Mouse (Mus musculus) liver, embryonic 11.5 days (tissue): Measurements from ENCODE around the gene Tmem200b. TPM values are rescaled to one million over a fixed set of nuclear protein-coding genes. Genes with fewer than 3 reads are reported as not detected.

Experiments
- ATAC-seq: fragments of 200-750 bp; cut with Nextera tagmentation; replicated peaks from 2 replicates; pipeline ENCODE4 v1.8.0; 2017; ENCODE audit warnings: moderate number of reproducible peaks, mild to moderate bottlenecking, moderate TSS enrichment, moderate library complexity; ENCODE audit not compliant: low FRiP score
- DNase-seq: peaks from one replicate; pipeline ENCODE4 v3.0.0-alpha.2; 2017; ENCODE audit warnings: low spot score
- H3K27ac ChIP-seq: fragments of 300-500 bp; sonication (generic); 2 replicates; pipeline ENCODE4 v1.5.1; 2014; ENCODE audit warnings: mild to moderate bottlenecking, low read depth, low read length, control low read depth
- H3K27me3 ChIP-seq: fragments of 300-500 bp; sonication (generic); replicated peaks from 2 replicates; pipeline ENCODE4 v1.6.1; 2014; ENCODE audit warnings: low read length, mixed read lengths; ENCODE audit not compliant: control insufficient read depth, insufficient read depth
- H3K36me3 ChIP-seq: fragments of 300-500 bp; sonication (generic); 2 replicates; pipeline ENCODE4 v1.6.1; 2014; ENCODE audit warnings: mild to moderate bottlenecking, low read length, moderate library complexity, mixed read lengths; ENCODE audit not compliant: control insufficient read depth, insufficient read depth
- H3K4me1 ChIP-seq: fragments of 300-500 bp; sonication (generic); replicated peaks from 2 replicates; pipeline ENCODE4 v1.6.1; 2014; ENCODE audit warnings: low read length, mixed read lengths; ENCODE audit not compliant: control insufficient read depth, insufficient read depth
- H3K4me2 ChIP-seq: fragments of 300-500 bp; sonication (generic); 2 replicates; pipeline ENCODE4 v1.6.1; 2014; ENCODE audit warnings: mild to moderate bottlenecking, control low read depth, moderate library complexity
- H3K4me3 ChIP-seq: fragments of 300-500 bp; sonication (generic); 2 replicates; pipeline ENCODE4 v1.5.1; 2014; ENCODE audit warnings: low read depth, low read length, control low read depth
- H3K9ac ChIP-seq: fragments of 300-500 bp; sonication (generic); 2 replicates; pipeline ENCODE4 v1.6.1; 2014; ENCODE audit warnings: low read depth, low read length, control low read depth
- H3K9me3 ChIP-seq: fragments of 300-500 bp; sonication (generic); 2 replicates; pipeline ENCODE4 v1.6.1; 2016; ENCODE audit warnings: low read length, inconsistent platforms, mixed read lengths; ENCODE audit not compliant: control insufficient read depth
- WGBS: fragments of 180-500 bp; shearing (Covaris S2); extraction: QIAGEN DNeasy Blood & Tissue Kit; methylation state at CpG from one replicate; pipeline ENCODE4 v1.1.7; 2014; 5-methylcytosine and 5-hydroxymethylcytosine counted together
- polyA plus RNA-seq: library from polyadenylated mRNA; unstranded; fragments of >200 nt; fragmentation: Nextera tagmentation; extraction: Ambion mirVana; gene quantifications from 2 replicates; pipeline ENCODE4 v1.2.1, GENCODE M21; 2014

Tmem200b gene
- polyA plus RNA-seq, 1 experiment from 2014 or later = 1.2 TPM

- Histone ChIP-seq H3K4me1 (no peaks in the 10 kb centered on the region), H3K27me3 (no peaks in the 10 kb centered on the region), H3K27ac (no peak overlapping the region), H3K9ac (no peak overlapping the region), H3K4me2 (no peak overlapping the region), H3K9me3 (no peaks in the 10 kb centered on the region), H3K36me3 (peaks cover 13% of the 10 kb centered on the region; the same call in 1 of the 2 replicates), H3K4me3 (no peak overlapping the region)
- WGBS = 75% methylated on average over 8 of the region's 8 CpGs
- ATAC-seq (no peak), DNase-seq (no peak)
These were observed 29.1 kb downstream of the Tmem200b start for GRCm38 (mm10) chr4:131950657-131951056.

DNA sequence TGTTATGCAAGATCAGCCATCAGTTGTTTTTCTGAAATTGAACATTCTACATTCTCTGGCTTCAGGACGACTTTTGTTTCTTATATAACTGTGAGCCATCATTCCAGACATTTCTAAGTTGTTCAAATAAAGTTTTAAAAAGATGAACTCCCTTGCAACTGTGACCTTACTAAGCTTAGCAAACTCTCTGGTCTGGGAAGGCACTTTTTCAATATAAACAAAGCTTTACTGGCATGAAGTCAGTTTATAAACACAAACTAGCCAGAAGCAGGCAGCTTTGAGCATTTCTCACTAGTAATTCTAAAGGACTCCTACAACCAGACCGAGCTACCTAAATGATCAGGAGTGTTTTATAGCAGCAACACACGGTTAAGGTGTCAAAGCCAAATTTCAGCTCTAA lies 35.6 kb downstream of the Tmem200b start:
- Histone ChIP-seq H3K4me2 (no peak overlapping the region), H3K4me1 (no peaks in the 10 kb centered on the region), H3K36me3 (peaks cover 14% of the 10 kb centered on the region; the same call in 1 of the 2 replicates), H3K9ac (no peak overlapping the region), H3K9me3 (no peaks in the 10 kb centered on the region), H3K4me3 (no peak overlapping the region), H3K27me3 (no peaks in the 10 kb centered on the region), H3K27ac (no peak overlapping the region)
- ATAC-seq (no peak), DNase-seq (no peak)
- WGBS = 91% methylated on average over 3 of the region's 3 CpGs

GRCm38 (mm10) chr4:131968873-131969272 lies 47.3 kb downstream of the Tmem200b start:
- WGBS = 95% methylated on average over 2 of the region's 2 CpGs
- Histone ChIP-seq H3K27ac (no peak overlapping the region), H3K9ac (no peak overlapping the region), H3K36me3 (peaks cover 42% of the 10 kb centered on the region), H3K4me1 (no peaks in the 10 kb centered on the region), H3K9me3 (no peaks in the 10 kb centered on the region), H3K27me3 (no peaks in the 10 kb centered on the region), H3K4me2 (no peak overlapping the region), H3K4me3 (no peak overlapping the region)
- ATAC-seq (no peak), DNase-seq (no peak)

DNA sequence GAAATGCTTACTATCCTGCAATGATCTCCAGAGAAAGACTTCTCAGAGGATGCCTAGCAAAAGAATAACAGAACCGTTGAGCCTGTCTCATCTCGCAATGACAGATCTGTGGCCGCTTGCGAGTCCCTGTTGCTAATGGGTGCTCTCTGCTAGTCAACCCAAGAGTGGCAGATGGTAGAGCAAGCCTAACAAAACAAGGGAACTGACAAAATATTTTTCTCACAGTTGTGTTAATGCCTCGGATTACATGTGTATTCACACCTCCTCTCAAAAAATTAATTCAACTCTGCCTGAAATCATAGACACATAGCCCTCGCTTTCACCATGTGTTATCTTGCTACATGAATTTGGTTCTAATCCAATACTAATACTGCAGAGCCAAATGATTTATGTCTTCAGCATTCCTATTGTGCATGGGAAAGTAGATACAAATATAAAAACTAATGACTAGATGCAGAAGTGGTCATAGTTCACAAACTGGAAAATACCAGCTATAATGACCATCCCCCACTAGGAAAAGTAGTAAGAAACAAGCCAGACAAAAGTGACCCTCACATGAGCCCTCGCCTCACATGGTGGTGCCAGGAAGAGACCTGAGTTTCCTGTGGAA lies 48.8 kb downstream of the Tmem200b start:
- H3K9me3 ChIP-seq = no peaks in the 10 kb centered on the region
- H3K27ac ChIP-seq = no peak overlapping the region
- no peak for ATAC-seq
- no peak overlapping the region for H3K4me3 ChIP-seq
- H3K36me3 ChIP-seq = peaks cover 51% of the 10 kb centered on the region
- no peak overlapping the region for H3K9ac ChIP-seq
- no peak for DNase-seq
- no peaks in the 10 kb centered on the region for H3K27me3 ChIP-seq
- H3K4me2 ChIP-seq = no peak overlapping the region
- H3K4me1 ChIP-seq = no peaks in the 10 kb centered on the region
- WGBS = 90% methylated on average over 7 of the region's 7 CpGs

Other genes starting within 250 kb of the Tmem200b start
- gene Ptpru, start 83.5 kb upstream of the Tmem200b start, polyA plus RNA-seq = 5.8 and 6.1 TPM in 2 replicates
- 59.3 and 64.4 TPM in 2 replicates for gene Mecr, start 78.3 kb upstream of the Tmem200b start, polyA plus RNA-seq
- gene Srsf4, start 48.2 kb upstream of the Tmem200b start, polyA plus RNA-seq = 113 and 118 TPM in 2 replicates
- 0.10 and 0.11 TPM in 2 replicates for gene Gm10300, start 152.9 kb downstream of the Tmem200b start, polyA plus RNA-seq
- 108 and 116 TPM in 2 replicates for gene Epb41, start 153.6 kb downstream of the Tmem200b start, polyA plus RNA-seq
- gene Oprd1, start 222.7 kb downstream of the Tmem200b start, polyA plus RNA-seq = 0.45 and 0.56 TPM in 2 replicates